Mouse (Mus musculus): ENCODE data around the gene Sncg. TPM values are rescaled to one million over a fixed set of nuclear protein-coding genes. Genes with fewer than 3 reads are reported as not detected.

The Sncg gene
- polyA plus RNA-seq, 1 experiment from 2014 or later = 29.0 TPM

DNA sequence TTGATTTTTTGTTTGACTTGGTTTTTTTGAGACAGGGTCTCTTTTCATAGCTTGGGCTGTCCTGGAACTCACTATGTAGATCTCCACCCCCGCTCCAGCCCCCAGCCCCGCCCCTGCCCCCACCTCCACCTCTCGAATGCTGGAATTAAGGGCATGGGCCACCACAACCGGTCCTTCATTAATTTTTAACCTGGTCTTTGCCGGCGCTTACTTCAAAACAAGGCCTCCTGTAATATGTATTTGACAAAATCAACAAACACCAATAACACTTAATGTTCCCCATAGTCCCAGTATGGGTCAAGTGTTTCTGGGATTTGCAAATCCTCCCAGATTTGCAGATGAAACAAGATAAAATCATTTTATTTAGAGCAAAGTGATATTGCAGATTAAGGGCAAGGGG, 14.3 kb downstream of the Sncg start:
- no peak for ATAC-seq (ENCODE audit: low FRiP score, low TSS enrichment)

DNA sequence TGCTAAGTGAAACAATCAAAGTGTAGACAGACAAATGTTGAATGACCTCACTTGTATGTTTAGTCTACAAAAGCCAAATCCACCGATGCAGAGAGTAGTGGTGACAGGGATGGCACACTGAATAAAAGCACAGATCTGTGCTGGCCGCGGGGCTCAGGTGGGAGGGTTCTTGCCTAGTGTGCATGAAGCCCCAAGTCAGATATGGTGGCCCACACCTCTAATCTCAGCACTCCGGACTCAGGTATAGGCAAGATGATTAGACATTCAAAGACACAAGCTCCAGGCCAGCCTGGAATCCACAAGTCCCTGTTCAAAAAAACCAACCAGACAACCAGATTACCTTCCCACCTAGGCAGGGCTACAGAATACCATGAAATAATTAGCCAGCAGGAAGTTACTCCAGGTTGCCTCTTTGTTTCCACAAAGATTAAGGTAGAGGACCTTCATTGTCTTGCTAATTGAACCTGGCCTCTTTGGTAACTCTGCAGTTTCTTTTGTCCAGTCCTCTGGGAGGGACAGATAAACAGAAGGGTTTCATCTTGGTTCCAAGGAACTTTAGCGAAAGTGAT, 14.8 kb downstream of the Sncg start:
- no peaks in the 10 kb centered on the region for H3K27me3 ChIP-seq (ENCODE audit: control insufficient read depth, insufficient read depth, low read length)
- no peak for TF ChIP-seq CTCF (IDR thresholded peaks at IDR 0.05; ENCODE audit: low read depth)
- TF ChIP-seq EP300 (optimal IDR thresholded peaks at IDR 0.05) = no peak
- H3K4me3 ChIP-seq (ENCODE audit: low read depth, low read length) = no peak overlapping the region
- H3K4me2 ChIP-seq (replicated peaks; ENCODE audit: low read depth) = no peak overlapping the region
- H3K36me3 ChIP-seq (ENCODE audit: control insufficient read depth, insufficient read depth, low read length) = no peaks in the 10 kb centered on the region
- H3K9ac ChIP-seq (ENCODE audit: low read length) = no peak overlapping the region
- H3K9me3 ChIP-seq (ENCODE audit: control insufficient read depth, low read length) = no peaks in the 10 kb centered on the region
- no peak for ATAC-seq (ENCODE audit: low FRiP score, low TSS enrichment)
- WGBS = 42% methylated on average over 5 of the region's 5 CpGs
- DNase-seq (ENCODE audit: low spot score) = no peak
- peaks cover 3% of the 10 kb centered on the region; the same call in 1 of the 2 replicates for H3K4me1 ChIP-seq (replicated peaks; ENCODE audit: control insufficient read depth, insufficient read depth)
- no peak overlapping the region for H3K27ac ChIP-seq (replicated peaks)

More for the DNA sequence above, 14.3 kb downstream of the Sncg start:
- no peak for DNase-seq (ENCODE audit: low spot score)
- Histone ChIP-seq H3K4me3 (ENCODE audit: low read depth, low read length) (no peak overlapping the region), H3K27me3 (ENCODE audit: control insufficient read depth, insufficient read depth, low read length) (no peaks in the 10 kb centered on the region), H3K4me1 (replicated peaks; ENCODE audit: control insufficient read depth, insufficient read depth) (peaks cover 3% of the 10 kb centered on the region; the same call in 1 of the 2 replicates), H3K4me2 (replicated peaks; ENCODE audit: low read depth) (no peak overlapping the region), H3K27ac (replicated peaks) (no peak overlapping the region), H3K36me3 (ENCODE audit: control insufficient read depth, insufficient read depth, low read length) (no peaks in the 10 kb centered on the region), H3K9ac (ENCODE audit: low read length) (no peak overlapping the region), H3K9me3 (ENCODE audit: control insufficient read depth, low read length) (no peaks in the 10 kb centered on the region)
- WGBS = 43% methylated on average over 6 of the region's 6 CpGs
- TF ChIP-seq CTCF (IDR thresholded peaks at IDR 0.05; ENCODE audit: low read depth) = no peak
- no peak for TF ChIP-seq EP300 (optimal IDR thresholded peaks at IDR 0.05)

DNA sequence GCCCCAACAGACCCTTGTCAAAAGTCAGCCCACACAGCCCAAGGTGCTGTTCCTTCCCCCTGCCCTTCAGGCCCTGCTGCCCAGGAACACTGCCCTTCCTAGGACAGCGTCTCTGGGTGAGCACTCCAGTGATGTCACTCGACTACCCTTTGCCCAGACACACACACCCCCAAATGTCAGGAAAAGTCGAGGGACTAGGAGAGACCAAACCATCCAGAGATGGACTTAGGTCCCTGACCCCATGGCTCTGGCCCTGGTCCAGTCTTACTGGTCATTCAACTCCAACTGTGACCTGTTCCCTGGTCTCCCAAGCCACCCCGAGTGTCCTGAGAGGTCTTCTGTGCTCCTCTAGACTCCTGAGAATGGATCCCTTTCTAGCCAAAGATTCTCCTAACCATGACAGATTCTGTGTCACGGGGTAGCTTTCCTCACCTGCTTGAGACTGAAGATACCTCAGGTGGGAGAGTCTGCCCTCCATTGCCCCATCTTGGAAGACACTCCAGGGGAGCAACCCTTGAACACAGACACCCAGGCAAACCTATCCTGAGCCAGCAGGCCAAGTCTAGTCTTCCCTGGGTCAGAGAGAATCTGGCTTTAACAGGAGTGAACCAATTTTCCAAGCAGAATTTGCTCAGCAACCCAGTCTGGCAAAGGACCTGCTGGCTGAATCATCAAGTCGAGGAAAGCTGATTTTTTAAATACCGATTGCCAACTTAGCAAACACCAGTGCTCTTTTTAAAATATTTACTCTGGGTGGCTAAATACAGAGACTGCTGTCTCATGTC, 16.7 kb downstream of the Sncg start:
- H3K4me2 ChIP-seq (replicated peaks; ENCODE audit: low read depth) = no peak overlapping the region
- no peaks in the 10 kb centered on the region for H3K9me3 ChIP-seq (ENCODE audit: control insufficient read depth, low read length)
- no peak for DNase-seq (ENCODE audit: low spot score)
- no peaks in the 10 kb centered on the region for H3K36me3 ChIP-seq (ENCODE audit: control insufficient read depth, insufficient read depth, low read length)
- ATAC-seq (ENCODE audit: low FRiP score, low TSS enrichment) = peak; percentile 13; the same call in 1 of the 2 replicates
- H3K27ac ChIP-seq (replicated peaks) = peak overlapping the region; percentile 30; the same call in 1 of the 2 replicates
- TF ChIP-seq EP300 (optimal IDR thresholded peaks at IDR 0.05) = no peak
- no peak for TF ChIP-seq CTCF (IDR thresholded peaks at IDR 0.05; ENCODE audit: low read depth)
- H3K9ac ChIP-seq (ENCODE audit: low read length) = 0 out of 2 replicates have a peak overlapping the region, but pooled peaks have one; percentile 35
- H3K27me3 ChIP-seq (ENCODE audit: control insufficient read depth, insufficient read depth, low read length) = no peaks in the 10 kb centered on the region
- 62% methylated on average over 7 of the region's 7 CpGs for WGBS
- no peak overlapping the region for H3K4me3 ChIP-seq (ENCODE audit: low read depth, low read length)
- H3K4me1 ChIP-seq (replicated peaks; ENCODE audit: control insufficient read depth, insufficient read depth) = peaks cover 3% of the 10 kb centered on the region; the same call in 1 of the 2 replicates

DNA sequence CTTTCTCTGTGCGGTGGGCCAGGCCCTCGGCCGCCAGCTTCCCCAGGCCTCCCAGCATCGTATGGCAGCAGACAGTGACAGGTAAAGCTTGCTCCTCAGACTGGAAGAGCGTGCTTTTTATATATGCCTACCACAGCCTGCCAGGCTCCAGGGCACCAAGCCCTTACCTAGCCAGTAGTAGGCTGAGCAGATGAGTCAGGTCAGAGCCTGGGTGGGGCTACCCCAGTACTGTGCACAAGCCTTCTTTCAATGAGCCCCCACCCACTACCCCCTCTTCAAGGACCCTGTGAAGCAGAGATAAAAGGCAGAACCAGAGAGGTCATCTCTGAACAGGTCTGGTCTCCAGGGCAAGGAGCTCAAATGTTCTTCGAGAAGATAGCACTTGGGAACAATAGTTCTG, 19.3 kb downstream of the Sncg start, which contains the start of gene Fam25c:
Fam25c (minus strand) TSS at position 133 of the 400 bp plus-strand sequence.
- Histone ChIP-seq H3K27me3 (ENCODE audit: control insufficient read depth, insufficient read depth, low read length) (no peaks in the 10 kb centered on the region), H3K4me3 (ENCODE audit: low read depth, low read length) (no peak within 1 kb of the TSS), H3K9me3 (ENCODE audit: control insufficient read depth, low read length) (no peaks in the 10 kb centered on the region), H3K27ac (replicated peaks) (peak within 1 kb of the TSS; percentile 61), H3K9ac (ENCODE audit: low read length) (peak within 1 kb of the TSS; percentile 24; the same call in 1 of the 2 replicates), H3K36me3 (ENCODE audit: control insufficient read depth, insufficient read depth, low read length) (no peaks in the 10 kb centered on the region), H3K4me2 (replicated peaks; ENCODE audit: low read depth) (no peak within 1 kb of the TSS), H3K4me1 (replicated peaks; ENCODE audit: control insufficient read depth, insufficient read depth) (peaks cover 3% of the 10 kb centered on the region; the same call in 1 of the 2 replicates)
- TF ChIP-seq EP300 (optimal IDR thresholded peaks at IDR 0.05) = no peak
- TF ChIP-seq CTCF (IDR thresholded peaks at IDR 0.05; ENCODE audit: low read depth) = no peak
- ATAC-seq (ENCODE audit: low FRiP score, low TSS enrichment) (peak; percentile 51; the same call in 1 of the 2 replicates), DNase-seq (ENCODE audit: low spot score) (no peak)
- 66% methylated on average over 6 of the region's 6 CpGs for WGBS

DNA sequence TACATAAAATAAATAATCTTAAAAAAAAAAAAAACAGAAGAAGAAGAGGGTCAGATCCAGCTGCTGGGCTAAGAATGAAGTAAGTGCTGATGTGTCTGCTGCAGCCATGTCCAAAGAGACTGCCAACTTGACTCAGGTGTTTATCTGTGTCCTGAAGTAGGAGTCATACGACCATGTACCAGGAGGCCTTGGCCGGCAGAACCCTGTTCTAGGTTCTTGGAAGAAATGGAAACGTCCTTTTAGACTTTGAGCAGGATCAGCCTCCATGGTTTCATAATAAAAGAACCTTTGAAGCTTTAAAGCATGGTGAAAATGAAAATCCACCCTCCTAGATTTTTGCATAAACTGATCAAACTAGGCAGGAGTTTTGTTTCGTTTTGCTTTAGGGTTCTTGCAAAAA, 20.1 kb downstream of the Sncg start:
- H3K27ac ChIP-seq (replicated peaks) = no peak overlapping the region
- no peak overlapping the region for H3K4me3 ChIP-seq (ENCODE audit: low read depth, low read length)
- ATAC-seq (ENCODE audit: low FRiP score, low TSS enrichment) (no peak), DNase-seq (ENCODE audit: low spot score) (no peak)
- peaks cover 3% of the 10 kb centered on the region; the same call in 1 of the 2 replicates for H3K4me1 ChIP-seq (replicated peaks; ENCODE audit: control insufficient read depth, insufficient read depth)
- H3K9ac ChIP-seq (ENCODE audit: low read length) = no peak overlapping the region
- H3K27me3 ChIP-seq (ENCODE audit: control insufficient read depth, insufficient read depth, low read length) = no peaks in the 10 kb centered on the region
- no peaks in the 10 kb centered on the region for H3K9me3 ChIP-seq (ENCODE audit: control insufficient read depth, low read length)
- 71% methylated on average over 4 of the region's 4 CpGs for WGBS
- no peak overlapping the region for H3K4me2 ChIP-seq (replicated peaks; ENCODE audit: low read depth)
- no peaks in the 10 kb centered on the region for H3K36me3 ChIP-seq (ENCODE audit: control insufficient read depth, insufficient read depth, low read length)
- TF ChIP-seq CTCF (IDR thresholded peaks at IDR 0.05; ENCODE audit: low read depth) (no peak), EP300 (optimal IDR thresholded peaks at IDR 0.05) (no peak)

Measured in stomach, postnatal 0 days (tissue).